Mouse (Mus musculus) heart, embryonic 10.5 days (tissue): ENCODE results near the gene Ccm2. TPM values are rescaled to one million over a fixed set of nuclear protein-coding genes. Genes with fewer than 3 reads are reported as not detected.
A peak's percentile ranks its signal among the peaks of the same experiment; 100 is the strongest.

Source experiments
- DNase-seq: peaks from one replicate; pipeline ENCODE4 v3.0.0-alpha.2; 2017; ENCODE audit warnings: low spot score
- H3K27ac ChIP-seq: fragments of 300-500 bp; sonication (generic); 2 replicates; pipeline ENCODE4 v1.5.1; 2016; ENCODE audit warnings: mild to moderate bottlenecking
- H3K27me3 ChIP-seq: fragments of 300-500 bp; sonication (generic); 2 replicates; pipeline ENCODE4 v1.6.1; 2016; ENCODE audit warnings: mild to moderate bottlenecking; ENCODE audit not compliant: poor library complexity, insufficient read depth, severe bottlenecking
- H3K36me3 ChIP-seq: fragments of 300-500 bp; sonication (generic); 2 replicates; pipeline ENCODE4 v1.6.1; 2016; ENCODE audit warnings: mild to moderate bottlenecking, moderate library complexity
- H3K4me1 ChIP-seq: fragments of 300-500 bp; sonication (generic); 2 replicates; pipeline ENCODE4 v1.6.1; 2016; ENCODE audit warnings: mild to moderate bottlenecking
- H3K4me3 ChIP-seq: fragments of 300-500 bp; sonication (generic); 2 replicates; pipeline ENCODE4 v1.5.1; 2016; ENCODE audit warnings: mild to moderate bottlenecking, moderate library complexity
- H3K9me3 ChIP-seq: fragments of 300-500 bp; sonication (generic); 2 replicates; pipeline ENCODE4 v1.6.1; 2016; ENCODE audit warnings: mild to moderate bottlenecking, moderate library complexity
- WGBS: fragments of 180-500 bp; shearing (Covaris S2); methylation state at CpG from one replicate; pipeline ENCODE4 v1.1.7; 2016; 5-methylcytosine and 5-hydroxymethylcytosine counted together
- polyA plus RNA-seq: library from polyadenylated mRNA; unstranded; fragments of >200 nt; fragmentation: Nextera tagmentation; extraction: Ambion mirVana; gene quantifications from 2 replicates; pipeline ENCODE4 v1.2.1, GENCODE M21; 2016

Ccm2 gene
- 86.1 and 108 TPM in 2 replicates for polyA plus RNA-seq

DNA sequence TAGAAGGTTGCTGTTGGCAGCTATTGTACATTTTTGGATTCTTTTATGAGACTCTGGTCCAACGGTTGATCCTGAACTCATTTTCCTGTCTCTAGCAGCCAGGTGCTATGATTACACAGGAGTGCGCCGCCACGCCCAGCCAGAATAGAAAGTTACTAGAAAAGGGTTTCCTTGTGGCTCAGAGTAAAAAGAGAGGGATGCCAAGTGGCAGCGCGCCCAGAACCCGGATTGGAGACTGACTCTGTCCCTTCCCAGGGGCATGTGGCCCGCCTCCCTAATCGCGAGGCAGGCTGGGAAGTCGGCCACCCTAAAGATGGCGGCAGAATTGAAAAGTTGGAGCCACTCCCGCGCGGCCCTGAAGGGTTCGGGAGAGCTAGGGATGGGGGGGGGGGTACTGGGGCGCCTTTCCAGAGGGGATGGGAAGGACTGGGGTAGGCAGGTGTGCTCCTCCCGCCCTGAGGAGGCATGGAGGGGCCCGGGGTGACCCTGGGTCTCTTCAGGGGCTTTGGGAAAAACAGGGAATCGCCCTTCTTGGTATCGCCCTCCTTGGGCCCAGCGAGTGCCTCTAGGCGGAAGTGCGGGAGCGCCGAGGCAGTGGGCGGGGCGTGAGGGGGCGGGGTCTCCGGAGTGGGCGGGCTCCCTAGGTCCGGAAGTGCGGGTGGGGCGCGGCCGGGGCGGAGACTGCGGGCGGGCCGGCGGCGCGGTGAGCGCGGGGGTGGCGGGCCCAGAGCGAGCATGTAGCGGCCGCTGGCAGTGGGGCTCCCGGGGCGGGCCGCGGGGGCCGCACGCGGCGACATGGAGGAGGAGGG lies at the start of gene Ccm2:
TSS of gene Ccm2 (plus strand) at position 683 of the 809 bp plus-strand sequence.
- peak; percentile 98 for DNase-seq
- H3K9me3 ChIP-seq, result no peaks in the 10 kb centered on the region
- H3K4me1 ChIP-seq, result peaks cover 8% of the 10 kb centered on the region; the same call in 1 of the 2 replicates
- WGBS, result 2% methylated on average over 51 of the region's 57 CpGs
- H3K27ac ChIP-seq, result peak within 1 kb of the TSS; percentile 97
- H3K27me3 ChIP-seq, result no peaks in the 10 kb centered on the region
- H3K36me3 ChIP-seq, result peaks cover 7% of the 10 kb centered on the region
- H3K4me3 ChIP-seq, result peak within 1 kb of the TSS; percentile 84

- no peaks in the 10 kb centered on the region for H3K27me3 ChIP-seq
- no peaks in the 10 kb centered on the region for H3K36me3 ChIP-seq
- no peak overlapping the region for H3K4me3 ChIP-seq
- no peak overlapping the region for H3K27ac ChIP-seq
- H3K9me3 ChIP-seq, result no peaks in the 10 kb centered on the region
- DNase-seq, result no peak
- H3K4me1 ChIP-seq, result no peaks in the 10 kb centered on the region
- 68% methylated on average over 12 of the region's 12 CpGs for WGBS
Observed at GRCm38 (mm10) chr11:6497311-6497948, 49.3 kb upstream of the Ccm2 start.

- no peaks in the 10 kb centered on the region for H3K9me3 ChIP-seq
- 96% methylated on average over 2 of the region's 2 CpGs for WGBS
- H3K36me3 ChIP-seq, result no peaks in the 10 kb centered on the region
- no peaks in the 10 kb centered on the region for H3K4me1 ChIP-seq
- H3K27me3 ChIP-seq, result no peaks in the 10 kb centered on the region
- H3K27ac ChIP-seq, result no peak overlapping the region
- DNase-seq, result no peak
- no peak overlapping the region for H3K4me3 ChIP-seq
Observed at GRCm38 (mm10) chr11:6502506-6502905, 44.2 kb upstream of the Ccm2 start.

GRCm38 (mm10) chr11:6504226-6504625 lies 42.5 kb upstream of the Ccm2 start:
- DNase-seq, result no peak

DNA sequence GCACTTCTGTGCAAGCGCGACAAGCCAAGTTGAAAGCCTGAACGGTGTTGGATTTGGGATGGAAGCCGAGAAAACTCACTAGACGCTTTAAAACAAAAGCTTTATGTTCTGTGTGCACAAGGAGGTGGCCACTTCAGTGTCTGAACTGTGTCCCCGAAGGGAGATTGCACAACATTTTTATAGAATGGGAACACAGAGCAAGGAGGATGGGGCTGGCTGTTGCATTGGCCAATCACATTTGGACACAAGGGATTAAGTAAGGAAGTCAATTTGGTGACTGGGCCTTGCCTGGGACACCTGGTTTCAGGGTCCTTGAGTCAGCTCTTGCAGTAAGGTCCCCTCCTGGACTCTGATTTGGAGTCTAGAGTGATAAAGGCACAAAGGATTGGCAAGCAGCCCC lies 42.0 kb upstream of the Ccm2 start:
- DNase-seq, result no peak
- Histone ChIP-seq H3K9me3 (no peaks in the 10 kb centered on the region), H3K27ac (no peak overlapping the region), H3K4me3 (no peak overlapping the region), H3K4me1 (no peaks in the 10 kb centered on the region), H3K36me3 (no peaks in the 10 kb centered on the region), H3K27me3 (no peaks in the 10 kb centered on the region)
- WGBS, result 80% methylated on average over 6 of the region's 6 CpGs

More at GRCm38 (mm10) chr11:6504226-6504625, 42.5 kb upstream of the Ccm2 start:
- WGBS, result 72% methylated on average over 3 of the region's 3 CpGs
- Histone ChIP-seq H3K4me1 (no peaks in the 10 kb centered on the region), H3K27me3 (no peaks in the 10 kb centered on the region), H3K4me3 (no peak overlapping the region), H3K27ac (no peak overlapping the region), H3K36me3 (no peaks in the 10 kb centered on the region), H3K9me3 (no peaks in the 10 kb centered on the region)

DNA sequence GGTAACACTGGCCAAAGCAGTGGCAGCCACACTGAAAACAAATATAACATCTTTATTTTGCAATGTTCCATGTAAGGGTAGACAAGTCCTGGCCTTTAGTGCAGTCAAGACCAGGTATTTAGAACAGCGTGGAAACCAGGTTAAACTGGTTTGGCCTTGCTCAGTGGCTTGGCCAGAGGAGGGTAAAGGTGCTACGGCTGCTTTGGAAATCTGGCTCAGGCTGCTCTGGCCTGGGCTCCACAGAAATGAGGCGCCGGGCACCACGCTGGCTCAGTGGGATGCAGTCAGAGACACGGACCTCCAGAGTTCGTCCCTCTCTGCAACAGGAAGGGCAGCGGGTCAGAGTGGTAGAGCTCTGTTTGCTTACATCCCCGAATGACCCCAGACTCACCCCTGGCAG lies 40.2 kb upstream of the Ccm2 start:
- H3K27me3 ChIP-seq, result no peaks in the 10 kb centered on the region
- DNase-seq, result no peak
- no peaks in the 10 kb centered on the region for H3K9me3 ChIP-seq
- no peak overlapping the region for H3K4me3 ChIP-seq
- WGBS, result 88% methylated on average over 9 of the region's 9 CpGs
- H3K36me3 ChIP-seq, result no peaks in the 10 kb centered on the region
- H3K27ac ChIP-seq, result no peak overlapping the region
- H3K4me1 ChIP-seq, result no peaks in the 10 kb centered on the region

DNA sequence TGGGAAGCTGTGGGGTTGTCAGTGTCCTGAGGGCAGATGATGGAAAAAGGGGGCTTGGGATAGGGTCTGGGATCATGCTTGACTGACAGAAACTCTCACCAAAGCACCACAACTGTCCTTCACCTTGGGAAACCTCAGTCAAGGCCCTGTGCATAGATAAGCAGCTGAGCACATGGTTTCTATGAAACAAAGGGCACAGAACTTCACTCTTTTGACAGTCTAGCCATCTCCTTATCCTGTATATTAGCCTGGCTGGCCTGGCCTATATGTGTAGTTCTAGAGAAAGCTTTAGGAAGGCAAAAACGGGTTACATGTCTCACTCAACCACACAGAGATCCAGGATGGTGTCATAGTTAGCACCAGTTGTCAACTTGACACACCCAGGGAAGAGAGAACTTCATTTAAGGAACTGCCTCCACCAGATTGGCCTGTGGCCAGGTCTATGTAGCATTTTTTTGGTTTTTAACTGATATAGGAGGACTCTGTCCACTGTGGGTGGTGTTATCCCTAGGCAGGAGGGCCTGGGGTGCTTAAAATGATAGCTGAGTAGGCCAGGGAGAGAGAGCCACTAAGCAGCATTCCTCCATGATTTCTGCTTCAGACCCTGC lies 38.3 kb upstream of the Ccm2 start:
- no peaks in the 10 kb centered on the region for H3K4me1 ChIP-seq
- no peak overlapping the region for H3K27ac ChIP-seq
- H3K27me3 ChIP-seq, result no peaks in the 10 kb centered on the region
- H3K36me3 ChIP-seq, result no peaks in the 10 kb centered on the region
- no peak overlapping the region for H3K4me3 ChIP-seq
- 60% methylated on average over 1 of the region's 1 CpGs for WGBS
- no peak for DNase-seq
- H3K9me3 ChIP-seq, result no peaks in the 10 kb centered on the region

GRCm38 (mm10) chr11:6514837-6515236 lies 31.9 kb upstream of the Ccm2 start:
- H3K27ac ChIP-seq, result no peak overlapping the region
- H3K4me3 ChIP-seq, result no peak overlapping the region
- H3K9me3 ChIP-seq, result no peaks in the 10 kb centered on the region
- H3K4me1 ChIP-seq, result peaks cover 6% of the 10 kb centered on the region
- no peaks in the 10 kb centered on the region for H3K36me3 ChIP-seq
- H3K27me3 ChIP-seq, result no peaks in the 10 kb centered on the region; the same call in 1 of the 2 replicates
- WGBS, result 34% methylated on average over 7 of the region's 7 CpGs
- DNase-seq, result no peak

DNA sequence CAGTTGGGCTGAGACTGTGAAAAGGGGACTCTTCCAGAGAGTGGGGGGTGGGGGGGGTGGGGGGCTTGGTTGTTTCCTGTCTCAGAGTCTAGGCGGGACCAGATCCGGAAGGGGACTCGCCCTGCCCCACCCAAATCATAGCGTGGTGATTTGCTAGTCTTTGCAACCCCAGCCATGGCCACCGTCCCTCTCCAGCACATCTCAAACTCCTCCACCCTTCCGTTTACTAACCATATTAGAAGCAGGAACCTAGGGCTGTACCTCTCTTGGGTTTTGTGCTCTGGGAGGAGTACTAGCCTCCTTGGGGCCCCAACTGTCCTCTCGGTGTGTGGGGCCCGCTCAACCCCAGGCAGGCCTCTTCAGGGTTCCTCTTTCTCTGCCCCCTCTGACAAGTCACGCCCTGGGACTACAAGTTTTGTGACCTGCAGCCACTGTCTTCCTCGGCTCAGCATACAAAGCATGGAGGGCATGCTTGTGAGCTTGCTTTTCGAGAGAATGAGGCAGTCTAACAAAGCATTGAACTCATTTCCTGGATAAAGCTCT lies 27.1 kb upstream of the Ccm2 start:
- H3K9me3 ChIP-seq, result no peaks in the 10 kb centered on the region
- H3K4me1 ChIP-seq, result peaks cover 6% of the 10 kb centered on the region
- DNase-seq, result no peak
- peaks cover 9% of the 10 kb centered on the region for H3K36me3 ChIP-seq
- no peaks in the 10 kb centered on the region; the same call in 1 of the 2 replicates for H3K27me3 ChIP-seq
- 72% methylated on average over 11 of the region's 11 CpGs for WGBS
- no peak overlapping the region for H3K27ac ChIP-seq
- no peak overlapping the region for H3K4me3 ChIP-seq

- Histone ChIP-seq H3K9me3 (no peaks in the 10 kb centered on the region), H3K27ac (no peak within 1 kb of the TSS), H3K36me3 (peaks cover 19% of the 10 kb centered on the region), H3K4me3 (no peak within 1 kb of the TSS), H3K4me1 (no peaks in the 10 kb centered on the region), H3K27me3 (no peaks in the 10 kb centered on the region; the same call in 1 of the 2 replicates)
- DNase-seq, result no peak
- 65% methylated on average over 7 of the region's 7 CpGs for WGBS
Observed at GRCm38 (mm10) chr11:6520507-6521173, 26.0 kb upstream of the Ccm2 start, which contains the start of gene Myo1g. Myo1g (minus strand) TSS chr11:6520965.

DNA sequence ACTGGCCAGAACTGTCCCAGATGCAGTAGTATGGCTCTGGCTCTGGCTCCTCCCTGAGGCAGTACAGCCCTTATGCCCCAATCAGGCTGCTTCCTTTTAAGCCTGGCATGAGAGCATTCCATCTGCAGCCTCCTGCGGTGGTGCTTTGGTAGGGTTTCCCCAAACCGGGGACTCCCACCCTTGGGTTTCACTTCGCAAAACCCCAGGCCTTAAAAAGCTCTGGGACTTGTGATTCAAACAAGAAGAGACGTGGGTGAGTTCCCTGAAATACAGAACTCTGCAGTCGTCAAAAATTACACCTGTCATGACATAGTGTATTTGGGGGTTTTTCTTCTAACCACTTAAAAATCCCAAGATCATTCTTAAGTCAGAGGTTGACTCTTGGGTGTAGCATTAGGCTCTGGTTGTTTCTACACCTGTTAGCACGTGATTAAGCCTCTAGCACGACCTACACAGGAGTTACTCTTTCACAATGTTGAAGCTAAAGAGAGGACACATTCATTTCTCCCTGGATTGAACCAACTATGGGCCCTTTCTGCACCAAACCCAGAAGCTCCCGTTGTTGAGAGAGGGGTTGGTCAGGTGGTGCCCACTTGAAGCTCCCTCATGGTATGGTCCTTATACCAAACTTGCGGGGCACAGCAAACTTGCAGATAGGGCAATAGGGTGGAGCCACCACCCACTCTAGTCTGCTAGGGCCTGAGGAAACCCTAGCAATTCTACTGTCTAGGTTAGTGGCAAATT lies 23.7 kb upstream of the Ccm2 start:
- Histone ChIP-seq H3K27ac (no peak overlapping the region), H3K36me3 (peaks cover 30% of the 10 kb centered on the region), H3K27me3 (no peaks in the 10 kb centered on the region), H3K9me3 (no peaks in the 10 kb centered on the region), H3K4me3 (no peak overlapping the region), H3K4me1 (peaks cover 8% of the 10 kb centered on the region; the same call in 1 of the 2 replicates)
- 74% methylated on average over 9 of the region's 9 CpGs for WGBS
- no peak for DNase-seq

DNA sequence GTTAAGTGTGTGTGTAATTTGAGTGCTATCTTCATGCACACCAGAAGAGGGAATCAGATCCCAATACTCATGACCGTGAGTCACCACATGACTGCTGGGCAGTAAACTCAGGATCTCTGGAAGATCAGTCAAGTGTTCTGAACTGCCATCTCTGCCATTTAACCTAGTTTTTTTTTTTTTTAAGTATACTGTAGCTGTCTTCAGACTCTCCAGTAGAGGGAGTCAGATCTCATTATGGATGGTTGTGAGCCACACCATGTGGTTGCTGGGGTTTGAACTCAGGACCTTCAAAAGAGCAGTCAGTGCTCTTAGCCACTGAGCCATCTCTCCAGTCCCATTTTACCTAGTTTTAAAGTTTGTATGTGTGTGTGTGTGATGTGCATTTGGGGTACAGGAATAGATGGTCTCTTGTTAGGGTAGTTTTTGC lies 23.0 kb upstream of the Ccm2 start:
- DNase-seq, result no peak
- Histone ChIP-seq H3K9me3 (no peaks in the 10 kb centered on the region), H3K4me1 (peaks cover 8% of the 10 kb centered on the region; the same call in 1 of the 2 replicates), H3K27ac (no peak overlapping the region), H3K4me3 (no peak overlapping the region), H3K36me3 (peaks cover 30% of the 10 kb centered on the region), H3K27me3 (no peaks in the 10 kb centered on the region)
- WGBS, result 56% methylated on average over 1 of the region's 1 CpGs
